Mouse (Mus musculus): ENCODE measurements around the gene Pcbd2. TPM values are rescaled to one million over a fixed set of nuclear protein-coding genes. Genes with fewer than 3 reads are reported as not detected.

Gene Pcbd2
- total RNA-seq, 2 experiments from 2014 or later: 51.3 to 56.3 TPM

DNA sequence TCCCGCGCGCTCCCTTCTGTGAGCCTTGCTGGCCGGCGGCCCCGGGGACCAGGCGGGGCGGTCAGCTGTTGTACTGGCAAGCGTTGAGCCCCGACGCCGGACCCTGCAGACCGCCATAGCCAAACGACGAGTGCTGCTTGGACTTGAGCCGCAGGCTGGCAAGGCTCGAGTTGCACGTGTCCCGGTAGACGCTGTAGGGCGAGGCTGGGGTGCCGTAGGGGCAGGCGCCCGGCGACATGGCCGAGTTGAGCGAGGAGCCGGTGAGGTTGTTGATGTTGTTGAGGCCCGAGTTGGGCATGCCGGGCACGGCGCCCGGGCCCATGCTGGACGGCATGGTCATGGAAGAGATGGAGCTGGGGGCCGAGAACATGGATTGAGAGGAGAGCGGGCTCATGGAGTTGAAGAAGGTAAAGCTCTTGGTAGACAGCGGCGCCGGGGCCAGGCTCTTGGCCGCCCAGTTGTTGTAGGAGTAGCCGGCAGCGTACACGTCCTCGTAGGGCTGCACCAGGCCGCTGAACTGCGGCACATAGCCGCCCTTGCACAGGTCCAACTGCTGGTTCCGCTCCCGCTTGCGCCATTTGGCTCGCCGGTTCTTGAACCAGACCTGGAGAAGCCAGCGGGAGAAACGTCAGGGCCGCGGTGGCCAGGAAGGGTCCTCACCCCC, 99.0 kb downstream of the Pcbd2 start:
- DNase-seq: no peak

Other genes starting within 250 kb of the Pcbd2 start
- gene Dbn1, start 239.3 kb upstream of the Pcbd2 start, total RNA-seq (2021): 1 to 10 TPM; 5.7 to 6.4 TPM
- 10 to 100 TPM; 42.2 to 46.6 TPM for gene Pdlim7, start 213.7 kb upstream of the Pcbd2 start, total RNA-seq (2021)
- gene Dok3, start 198.1 kb upstream of the Pcbd2 start, total RNA-seq (2021): 1 to 10 TPM; 1.6 to 3.3 TPM
- gene Ddx41, start 190.7 kb upstream of the Pcbd2 start, total RNA-seq (2021): 10 to 100 TPM; 11.6 to 13.8 TPM
- 10 to 100 TPM; 11.7 to 14.3 TPM for gene Fam193b, start 156.2 kb upstream of the Pcbd2 start, total RNA-seq (2021)
- gene Tmed9, start 153.6 kb upstream of the Pcbd2 start, total RNA-seq (2021): 100 to 1,000 TPM in 1 of 2 experiments, 10 to 100 TPM in 1; 87.3 to 109 TPM
- gene B4galt7, start 127.5 kb upstream of the Pcbd2 start, total RNA-seq (2021): 1 to 10 TPM; 8.3 to 9.4 TPM
- 10 to 100 TPM; 11.6 to 11.7 TPM for gene Caml, start 104.4 kb upstream of the Pcbd2 start, total RNA-seq (2021)
- gene Ddx46, start 92.3 kb upstream of the Pcbd2 start, total RNA-seq (2021): 10 to 100 TPM; 19.2 to 22.3 TPM
- gene B230219D22Rik, start 34.2 kb upstream of the Pcbd2 start, total RNA-seq (2021): 10 to 100 TPM; 38.0 to 39.3 TPM
- gene Txndc15, start 12.7 kb upstream of the Pcbd2 start, total RNA-seq (2021): 10 to 100 TPM; 43.7 to 48.5 TPM
- under 1 TPM; 0.20 to 0.21 TPM for gene Catsper3, start 57.2 kb downstream of the Pcbd2 start, total RNA-seq (2021)
- gene Pitx1, start 108.8 kb downstream of the Pcbd2 start, total RNA-seq (2021): not detected